Comparison of ENCODE assay signal across 11 mouse cellular contexts in genomic region chr5:28466351-28466750, GRCm38 (mm10). TPM values are rescaled to one million over a fixed set of nuclear protein-coding genes. Genes with fewer than 3 reads are reported as not detected.
DNase-seq lines count a peak whose midpoint lies in the region; ATAC-seq and TF ChIP-seq lines count a peak whose summit lies in the region.
"Had no signal": no experiment of that assay in that cellular context is flagged by ENCODE, and none has a peak within 500 bp of the region (broad histone marks: within the 10 kb centered on the region; RNA-seq: fewer than 3 reads in every experiment).

No protein-coding gene starts in this region.

- H3K36me3 ChIP-seq in heart, postnatal 0 days (replicated peaks; ENCODE audit: control insufficient read depth, insufficient read depth, low read length), result no peaks in the 10 kb centered on the region
- H3K36me3 ChIP-seq in forebrain, postnatal 0 days (ENCODE audit: insufficient read depth), result no peaks in the 10 kb centered on the region
- no peaks in the 10 kb centered on the region for H3K36me3 ChIP-seq in midbrain, embryonic 11.5 days (ENCODE audit: control insufficient read depth, insufficient read depth, low read length)

- H3K4me1 ChIP-seq in heart, postnatal 0 days (ENCODE audit: control insufficient read depth, insufficient read depth), result no peaks in the 10 kb centered on the region
- peaks cover 12% of the 10 kb centered on the region for H3K4me1 ChIP-seq in forebrain, postnatal 0 days (ENCODE audit: insufficient read depth)
- H3K4me1 ChIP-seq in midbrain, embryonic 11.5 days (ENCODE audit: control insufficient read depth, insufficient read depth, low read length), result peaks cover 23% of the 10 kb centered on the region

- peak overlapping the region; percentile 27 for H3K4me3 ChIP-seq in heart, postnatal 0 days (ENCODE audit: low read depth, low read length)
- peak overlapping the region; percentile 55 for H3K4me3 ChIP-seq in forebrain, postnatal 0 days (ENCODE audit: low read depth, low read length)
- H3K4me3 ChIP-seq in midbrain, embryonic 11.5 days (ENCODE audit: low read depth, low read length), result peak overlapping the region; percentile 51
- H3K4me3 ChIP-seq: megakaryocyte, embryonic 14.5 days had no signal

- no peaks in the 10 kb centered on the region for H3K9me3 ChIP-seq in heart, postnatal 0 days (replicated peaks; ENCODE audit: control insufficient read depth, low read length)
- H3K9me3 ChIP-seq in forebrain, postnatal 0 days (ENCODE audit: low read length), result no peaks in the 10 kb centered on the region
- H3K9me3 ChIP-seq in midbrain, embryonic 11.5 days (ENCODE audit: control insufficient read depth, low read length), result no peaks in the 10 kb centered on the region

- DNase-seq in heart, postnatal 0 days (ENCODE audit: low spot score), result no peak
- no peak for DNase-seq in heart, postnatal 14 days
- peak; percentile 9 for DNase-seq in ZHBTc4 (ENCODE audit: low read depth, low spot score)
- no peak for DNase-seq in forebrain, postnatal 0 days
- DNase-seq in midbrain, embryonic 11.5 days (ENCODE audit: low spot score, missing footprints), result no peak
- DNase-seq in adrenal gland, adult 8-10 months, result no peak
- DNase-seq in cerebellum, adult 9-11 months, result no peak

- peaks cover 95% of the 10 kb centered on the region for H3K27me3 ChIP-seq in heart, postnatal 0 days (ENCODE audit: control insufficient read depth, insufficient read depth, low read length)
- peaks cover 74% of the 10 kb centered on the region for H3K27me3 ChIP-seq in forebrain, postnatal 0 days (ENCODE audit: insufficient read depth, low read length)
- H3K27me3 ChIP-seq in midbrain, embryonic 11.5 days (ENCODE audit: control insufficient read depth, insufficient read depth, low read length), result peaks cover 81% of the 10 kb centered on the region

- H3K4me2 ChIP-seq in heart, postnatal 0 days (ENCODE audit: low read depth, low read length), result peak overlapping the region; percentile 38
- H3K4me2 ChIP-seq in forebrain, postnatal 0 days (ENCODE audit: low read depth), result peak overlapping the region; percentile 91
- peak overlapping the region; percentile 81 for H3K4me2 ChIP-seq in midbrain, embryonic 11.5 days

- no peak overlapping the region for H3K9ac ChIP-seq in heart, postnatal 0 days (replicated peaks; ENCODE audit: low read depth, low read length)
- H3K9ac ChIP-seq in forebrain, postnatal 0 days, result peak overlapping the region; percentile 53
- peak overlapping the region; percentile 67 for H3K9ac ChIP-seq in midbrain, embryonic 11.5 days (ENCODE audit: low read length)

- intact Hi-C loops in heart, postnatal 14 days (cut with DNase I), result no loop called here

- TF ChIP-seq EP300 in heart, postnatal 0 days (IDR thresholded peaks at IDR 0.05; ENCODE audit: low read depth), result no peak

- no peak overlapping the region for H3K27ac ChIP-seq in heart, postnatal 0 days (ENCODE audit: low read depth)
- H3K27ac ChIP-seq in forebrain, postnatal 0 days (ENCODE audit: low read depth, low read length), result peak overlapping the region; percentile 57; the same call in 1 of the 2 replicates
- H3K27ac ChIP-seq in midbrain, embryonic 11.5 days (ENCODE audit: low read depth, low read length), result peak overlapping the region; percentile 61

- ATAC-seq in heart, postnatal 0 days (ENCODE audit: insufficient read depth, low read depth), result no peak
- no peak for ATAC-seq in forebrain, postnatal 0 days
- ATAC-seq in midbrain, embryonic 11.5 days (ENCODE audit: low FRiP score), result no peak
- ATAC-seq in CD4-positive, CD25-positive, alpha-beta regulatory T cell, adult 4 months, result no peak

- WGBS in heart, postnatal 0 days, result under 1% methylated on average over 15 of the region's 15 CpGs
- 1% methylated on average over 15 of the region's 15 CpGs for WGBS in forebrain, postnatal 0 days
- under 1% methylated on average over 14 of the region's 15 CpGs for WGBS in midbrain, embryonic 11.5 days

- no peak for TF ChIP-seq CTCF in heart, postnatal 0 days (IDR thresholded peaks at IDR 0.05; ENCODE audit: low read depth)
- TF ChIP-seq CTCF in forebrain, postnatal 0 days (IDR thresholded peaks at IDR 0.05; ENCODE audit: low read depth), result no peak

RNA-seq across cellular contexts. Expression of gene Shh, which starts 0.7 kb away (rescaled TPM):
- total RNA-seq in heart, postnatal 0 days (2014; rRNA removed; ENCODE audit: low replicate concordance), result 0.38 TPM in 1 of 2 replicates, not detected in the other
- polyA plus RNA-seq in heart, postnatal 0 days (2015; fragmentation: Nextera tagmentation; extraction: Ambion mirVana), result not detected in 2 replicates
- total RNA-seq in heart, postnatal 14 days (2021), result not detected
- total RNA-seq in forebrain, postnatal 0 days (2014; rRNA removed), result 1.7 and 3.0 TPM in 2 replicates
- 0.33 and 0.65 TPM in 2 replicates for polyA plus RNA-seq in forebrain, postnatal 0 days (2015; fragmentation: Nextera tagmentation; extraction: Ambion mirVana)
- polyA plus RNA-seq in midbrain, embryonic 11.5 days (2014; fragmentation: Nextera tagmentation; extraction: Ambion mirVana), result 4.9 and 6.8 TPM in 2 replicates
- 10 to 100 TPM; 15.7 to 31.6 (median 22.3) TPM for total RNA-seq in adrenal gland, adult 8-10 months (2022)
- polyA plus RNA-seq in CD4-positive, CD25-positive, alpha-beta regulatory T cell, adult 4 months (2017; shearing (Covaris generic)), result not detected
- total RNA-seq: common myeloid progenitor, adult 5-6 weeks; hematopoietic stem cell, adult 5-6 weeks had no signal

Comparison
In these comparisons a context has a peak if more than half of its experiments do, and no peak if none do; other contexts are left out.
1. H3K4me2 ChIP-seq: peak in every context shown above with its lines; median percentile 91 in forebrain, postnatal 0 days; 81 in midbrain, embryonic 11.5 days; 38 in heart, postnatal 0 days.